Mouse (Mus musculus) testis, postnatal 14 days (tissue): ENCODE measurements around the gene Pitpna.

ENCODE experiments used
- DNase-seq: peaks from one replicate; pipeline ENCODE4 v3.0.0; 2021; ENCODE audit warnings: low spot score

Pitpna gene

GRCm38 (mm10) chr11:75631561-75632225, 43.8 kb downstream of the Pitpna start:
- DNase-seq = no peak

DNA sequence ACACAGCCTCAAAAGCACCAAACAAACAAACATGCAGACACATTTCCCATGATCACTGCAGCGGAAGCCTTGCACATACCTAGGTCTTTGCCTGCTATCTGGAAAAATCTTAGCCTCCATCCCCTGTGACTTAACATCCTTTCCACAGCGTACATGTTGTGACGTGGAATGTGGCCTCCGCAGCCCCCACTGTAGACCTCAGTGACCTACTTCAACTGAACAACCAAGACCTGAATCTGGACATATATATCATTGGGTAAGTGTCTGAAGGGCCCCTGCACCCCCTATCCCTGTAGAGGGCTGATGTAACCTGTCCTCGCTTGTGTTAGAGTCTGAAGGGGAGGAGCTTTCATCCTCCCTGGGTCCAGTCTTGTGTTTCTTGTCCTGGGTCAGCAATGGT, 45.0 kb downstream of the Pitpna start:
- DNase-seq = no peak

GRCm38 (mm10) chr11:75634801-75635200, 46.9 kb downstream of the Pitpna start:
- no peak for DNase-seq

DNA sequence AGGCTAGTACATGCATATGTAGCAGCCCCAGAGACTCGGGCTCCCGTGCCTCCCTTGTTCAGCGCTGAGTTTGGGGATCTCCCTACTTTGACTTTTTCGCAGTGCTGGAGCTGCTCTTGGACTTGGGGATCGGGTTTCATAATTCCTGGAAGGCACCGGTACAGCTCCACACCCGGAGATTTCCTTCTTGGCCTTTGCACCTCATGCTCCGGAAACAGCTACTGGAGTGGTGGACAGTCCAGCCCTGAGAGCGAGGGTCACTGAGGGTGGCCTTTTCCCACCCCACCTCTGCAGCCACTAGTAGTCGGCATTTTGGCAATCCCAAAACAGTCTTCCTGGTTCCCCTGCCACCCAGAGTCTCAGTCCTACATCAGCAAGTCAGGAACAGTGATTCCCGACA, 47.4 kb downstream of the Pitpna start:
- peak; percentile 5 for DNase-seq

GRCm38 (mm10) chr11:75643323-75643722, 55.4 kb downstream of the Pitpna start:
- DNase-seq = no peak

DNA sequence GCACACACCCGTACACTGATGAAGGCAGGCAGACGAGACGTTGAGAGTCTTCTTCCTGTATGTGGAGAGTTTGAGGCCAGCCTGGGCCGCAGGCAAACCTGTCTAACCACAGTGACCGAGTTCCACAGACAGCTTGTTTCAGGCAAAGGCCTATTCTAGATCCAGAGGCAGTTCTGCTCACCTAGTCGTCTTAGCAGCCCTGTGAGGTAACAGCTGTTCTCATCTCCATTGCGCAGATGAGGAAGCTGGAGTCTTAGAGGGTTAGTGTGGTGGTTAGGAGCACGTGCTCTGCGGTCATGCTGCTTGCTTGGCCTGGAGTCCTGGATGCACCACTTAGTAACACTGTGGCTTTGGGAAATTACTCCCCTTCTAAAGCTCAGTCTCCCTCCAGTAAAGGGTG, 56.8 kb downstream of the Pitpna start:
- DNase-seq = no peak

- DNase-seq = no peak
Observed at GRCm38 (mm10) chr11:75647681-75648211, 59.8 kb downstream of the Pitpna start.

GRCm38 (mm10) chr11:75649155-75649561, 61.3 kb downstream of the Pitpna start:
- no peak for DNase-seq

GRCm38 (mm10) chr11:75650311-75650710, 62.4 kb downstream of the Pitpna start, which contains the start of gene Myo1c:
Gene Myo1c, plus strand, starts transcription at chr11:75650504.
- peak; percentile 40 for DNase-seq

- DNase-seq = no peak
Observed at GRCm38 (mm10) chr11:75650958-75651425, 63.1 kb downstream of the Pitpna start.

- peak; percentile 76 for DNase-seq
Observed at GRCm38 (mm10) chr11:75651426-75652221, 63.7 kb downstream of the Pitpna start.

DNA sequence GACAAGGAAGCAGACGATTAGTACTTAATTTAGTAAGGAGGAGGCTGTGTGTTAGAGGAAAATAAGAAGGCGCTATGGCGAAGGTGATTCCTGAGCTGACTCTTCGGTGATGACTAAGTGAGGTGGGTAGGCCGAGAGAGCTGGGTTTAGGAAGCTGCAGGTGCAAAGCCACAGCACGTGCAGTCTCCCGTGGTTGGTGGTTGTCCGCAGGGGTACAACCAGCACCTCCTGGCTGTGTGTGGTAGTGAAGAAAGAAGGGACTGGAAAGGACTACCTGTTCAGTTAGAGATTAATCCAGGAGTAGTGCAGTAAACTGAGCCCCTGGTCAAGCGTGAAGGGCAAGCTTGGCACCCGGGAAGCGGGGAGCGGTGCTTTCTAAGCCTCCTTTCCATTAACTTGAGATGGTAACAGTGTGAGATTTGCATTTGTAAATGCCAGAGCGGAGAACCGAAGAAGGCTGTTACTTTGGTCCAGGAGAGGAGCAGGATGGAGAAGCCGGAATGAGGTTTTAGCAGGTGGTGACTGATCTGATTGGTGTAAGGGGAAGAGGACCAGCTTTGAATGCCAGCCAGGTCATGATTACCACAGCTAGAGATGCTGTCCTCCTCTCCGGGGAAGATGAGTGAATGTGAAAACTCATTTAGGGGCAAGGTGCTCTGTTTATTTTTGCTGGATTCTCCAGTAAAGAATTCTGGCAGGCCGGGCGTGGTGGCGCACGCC, 64.5 kb downstream of the Pitpna start:
- peak; percentile 52 for DNase-seq

- DNase-seq = no peak
Observed at GRCm38 (mm10) chr11:75652942-75653684, 65.2 kb downstream of the Pitpna start.

DNA sequence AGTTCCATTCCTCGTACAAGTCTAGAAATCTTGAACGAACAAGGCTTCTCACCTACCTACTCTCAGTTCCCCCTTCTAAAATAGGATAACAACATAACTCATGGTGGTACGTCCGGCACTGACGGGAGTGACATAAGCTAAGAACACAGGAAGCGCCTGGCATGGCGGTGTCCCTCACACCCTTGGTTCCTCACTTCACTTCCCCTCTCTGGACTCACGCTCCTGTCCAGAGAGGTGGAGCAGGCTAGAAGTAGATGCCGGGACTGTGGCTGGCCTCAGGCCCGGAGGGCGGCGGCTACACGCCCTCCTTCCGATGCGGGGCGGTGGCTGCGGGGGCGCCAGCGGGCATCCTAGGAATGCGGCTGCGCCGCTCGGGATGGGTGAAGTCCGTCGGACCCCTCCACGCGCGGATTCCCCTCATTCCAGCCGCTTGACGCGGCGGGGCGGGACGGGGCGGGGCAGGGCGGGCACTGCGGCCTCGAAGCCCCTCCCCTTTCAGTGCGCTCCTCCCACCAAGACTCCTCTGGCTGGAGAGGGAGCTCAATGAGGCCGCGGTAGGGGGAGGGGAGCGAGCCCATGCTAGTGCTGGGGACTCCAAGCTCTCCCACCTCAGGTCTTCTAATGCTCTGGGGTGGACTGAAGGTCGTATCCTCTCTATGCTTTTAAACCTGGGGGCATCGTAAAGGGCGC, 66.0 kb downstream of the Pitpna start:
- DNase-seq = peak; percentile 86

- DNase-seq = no peak
Observed at GRCm38 (mm10) chr11:75654471-75655390, 66.8 kb downstream of the Pitpna start.

DNA sequence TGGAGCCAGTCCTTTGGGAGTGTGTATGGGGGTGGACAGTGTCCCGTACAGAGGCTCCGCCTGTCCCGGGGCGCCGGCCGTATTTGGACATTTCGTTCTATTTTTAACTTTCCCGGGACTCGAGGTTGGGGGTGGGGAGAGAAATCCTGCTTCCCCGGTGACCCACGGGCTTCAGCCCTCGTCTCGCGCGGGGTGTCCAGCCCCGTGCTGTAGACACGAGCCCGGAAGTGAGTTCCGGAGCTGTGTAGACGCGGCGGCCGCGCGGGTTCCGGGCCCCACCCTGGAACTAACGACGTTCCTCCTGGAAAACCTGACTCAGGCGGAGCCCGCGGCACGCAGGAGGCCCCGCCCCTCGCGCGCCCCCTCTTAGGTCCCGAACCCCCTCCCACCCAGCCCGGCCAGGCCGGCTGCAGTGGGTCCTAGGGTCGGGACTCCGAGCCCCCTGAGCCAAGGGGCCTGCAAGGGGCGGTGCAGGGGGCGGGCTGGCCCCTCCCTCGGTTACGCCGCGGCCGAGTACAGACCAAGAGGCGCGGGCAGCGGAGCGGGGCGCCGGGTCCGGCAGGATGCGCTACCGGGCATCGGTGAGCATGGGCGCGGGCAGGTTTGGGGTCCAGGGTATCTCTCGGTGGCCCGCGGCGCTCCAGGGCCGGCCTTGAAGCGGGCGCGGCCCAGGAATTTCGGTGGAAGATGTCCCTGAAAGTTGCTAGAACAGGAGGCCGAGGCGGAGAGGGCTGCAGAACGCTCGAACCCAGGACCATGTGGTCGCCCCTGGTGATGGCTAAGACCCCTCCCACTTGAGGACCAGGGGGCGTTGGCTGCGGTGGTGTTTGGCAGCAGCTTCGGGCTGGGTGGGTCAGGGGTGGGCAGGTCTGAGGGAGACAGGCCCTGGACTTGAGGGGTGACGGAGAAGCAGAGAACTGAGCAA, 68.0 kb downstream of the Pitpna start:
- peak; percentile 82 for DNase-seq

- peak; percentile 8 for DNase-seq
Observed at GRCm38 (mm10) chr11:75656621-75657590, 69.0 kb downstream of the Pitpna start.

DNA sequence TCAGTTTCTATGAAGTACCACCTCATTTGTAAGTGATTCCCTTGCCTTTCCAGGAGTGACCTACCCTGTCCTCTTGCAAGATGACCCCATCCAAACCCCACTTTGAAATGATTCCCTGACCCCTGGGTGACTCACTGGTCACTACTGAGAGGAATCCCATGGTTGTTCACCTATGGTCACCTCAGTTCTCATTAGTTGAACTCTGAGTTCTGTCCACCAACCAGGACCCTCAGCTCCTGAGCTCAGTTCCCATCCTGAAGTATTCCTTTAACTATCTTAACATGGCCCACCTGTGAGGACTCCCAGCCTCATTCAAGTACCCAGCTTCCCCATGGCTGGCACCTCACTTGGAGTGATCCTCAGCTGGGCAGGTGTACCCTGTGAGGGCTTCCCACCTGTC, 69.9 kb downstream of the Pitpna start:
- DNase-seq = no peak
